Mouse (Mus musculus) Muller cell, postnatal 12 days (primary cell): Measurements from ENCODE around the gene Fxyd4.

Source experiments
- DNase-seq: peaks from one replicate; pipeline ENCODE4 v3.0.0-alpha.2; 2015; ENCODE audit errors: inconsistent ontology term

Gene Fxyd4

DNA sequence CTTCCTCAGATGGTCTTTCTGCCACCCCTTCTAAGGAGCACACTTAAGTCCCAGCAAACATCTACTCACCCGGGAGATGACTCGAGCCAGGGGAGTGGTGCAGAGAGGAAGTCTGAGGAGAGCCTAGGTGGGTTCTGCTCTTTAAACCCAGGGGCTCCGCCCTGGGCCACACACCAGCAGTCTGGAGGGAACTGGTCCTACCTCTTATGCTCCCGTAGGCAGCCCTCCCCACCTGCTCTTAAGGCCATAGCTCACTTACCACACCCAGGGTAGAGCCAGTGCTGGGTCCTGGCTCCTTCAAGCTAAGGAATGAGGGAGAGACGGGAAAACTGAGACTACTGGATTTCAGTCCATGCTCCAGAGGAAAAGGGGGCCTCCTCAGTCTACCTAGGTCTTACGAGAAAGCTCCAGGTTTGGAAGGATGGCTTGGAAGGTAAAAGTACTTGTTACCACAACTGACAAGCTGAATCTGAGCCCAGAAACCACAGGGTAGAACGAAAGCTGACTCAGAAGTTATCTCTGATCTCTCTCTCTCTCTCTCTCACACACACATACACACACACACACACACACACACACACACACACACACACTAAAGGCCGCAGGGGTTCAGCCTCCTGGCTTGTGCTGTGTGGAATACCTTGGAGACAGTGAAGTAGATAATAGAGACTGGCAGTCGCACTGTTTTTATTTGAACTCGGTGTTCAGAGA is at the start of gene Fxyd4:
Fxyd4 (minus strand) TSS at position 471 of the 711 bp plus-strand sequence.
- no peak for DNase-seq

- no peak for DNase-seq
These were observed 49.7 kb upstream of the Fxyd4 start for GRCm38 (mm10) chr6:117987173-117987572.

DNA sequence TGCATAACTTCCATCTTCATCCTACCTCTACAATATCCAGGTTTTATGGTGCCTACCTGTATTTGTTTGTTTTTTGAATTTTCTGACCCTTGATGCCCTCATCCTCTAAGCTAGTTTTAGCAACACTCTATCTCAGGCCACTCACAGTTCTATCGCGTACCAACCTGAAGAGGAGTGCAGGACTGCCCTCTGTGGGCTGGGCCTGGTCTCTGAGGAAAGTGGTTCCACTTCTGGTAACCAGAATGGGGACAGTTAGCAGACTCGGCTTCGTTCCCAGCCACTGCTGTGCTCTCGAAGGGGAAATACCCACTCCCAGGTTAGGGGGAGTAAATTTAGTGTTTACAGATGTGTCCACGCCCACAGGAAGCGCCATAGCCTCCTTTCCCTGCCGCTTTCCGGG is 29.2 kb upstream of the Fxyd4 start:
- DNase-seq, result no peak

DNA sequence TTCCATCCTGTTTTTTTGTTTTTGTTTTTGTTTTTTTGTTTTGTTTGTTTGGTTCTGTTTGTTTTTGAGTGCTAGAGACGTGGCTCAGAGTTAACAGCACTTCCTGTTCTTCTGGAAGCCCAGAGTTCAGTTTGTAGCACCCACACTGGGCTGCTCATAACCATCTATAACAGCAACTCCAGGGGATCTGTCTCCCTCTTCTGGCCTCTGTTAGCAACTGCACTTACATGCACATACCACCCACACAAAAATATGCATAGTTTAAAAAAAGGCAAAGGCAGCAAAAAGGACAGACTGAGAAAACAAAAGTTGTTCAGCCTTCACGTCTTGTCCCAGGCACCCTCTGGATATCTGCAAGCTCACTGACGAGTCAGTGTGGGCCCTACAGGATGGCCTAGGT is 25.7 kb upstream of the Fxyd4 start:
- no peak for DNase-seq

GRCm38 (mm10) chr6:117956851-117957501 is 19.5 kb upstream of the Fxyd4 start:
- peak; percentile 44 for DNase-seq

DNA sequence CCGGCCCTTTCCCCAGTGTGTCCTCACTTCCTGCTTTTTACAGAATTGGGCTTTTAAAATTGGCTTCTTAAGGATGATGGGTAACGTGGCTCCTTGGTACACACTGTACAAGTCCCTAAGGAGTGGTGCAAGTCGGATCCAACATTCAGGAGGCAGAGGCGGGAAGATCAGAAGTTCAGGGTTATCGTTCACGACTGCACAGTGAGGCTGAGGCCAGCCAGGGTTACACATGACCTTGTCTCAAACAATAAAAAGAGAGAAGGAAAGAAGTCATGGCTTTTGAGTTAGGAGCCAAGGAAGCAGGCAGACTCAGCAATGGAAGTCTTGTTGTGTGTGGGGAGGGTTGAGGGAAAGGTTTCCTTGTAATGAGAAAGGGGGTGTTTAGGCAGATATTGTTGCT is 18.7 kb upstream of the Fxyd4 start:
- no peak for DNase-seq

- no peak for DNase-seq
These were observed 14.8 kb upstream of the Fxyd4 start for GRCm38 (mm10) chr6:117952330-117952729.

DNA sequence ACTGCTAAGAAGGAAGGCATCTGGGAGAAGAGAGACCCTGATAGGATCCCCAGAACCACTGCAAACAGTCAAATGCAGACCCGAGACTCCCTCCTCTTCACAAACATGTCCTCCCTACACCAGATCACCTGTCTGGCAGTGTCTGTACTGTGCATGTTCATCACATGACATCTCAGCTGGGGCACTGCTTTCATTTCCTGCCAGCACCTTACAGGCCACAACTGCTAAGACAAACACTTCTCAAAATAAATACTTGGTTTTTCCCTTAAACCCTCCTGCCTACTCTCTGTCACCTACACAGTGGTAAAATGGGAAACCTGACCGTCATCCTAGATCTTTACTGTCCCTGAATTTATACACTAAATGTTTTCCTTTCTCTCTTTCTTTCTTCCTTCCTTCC is 6.4 kb upstream of the Fxyd4 start:
- DNase-seq, result no peak

GRCm38 (mm10) chr6:117942769-117943168 is 5.3 kb upstream of the Fxyd4 start:
- DNase-seq, result no peak

DNA sequence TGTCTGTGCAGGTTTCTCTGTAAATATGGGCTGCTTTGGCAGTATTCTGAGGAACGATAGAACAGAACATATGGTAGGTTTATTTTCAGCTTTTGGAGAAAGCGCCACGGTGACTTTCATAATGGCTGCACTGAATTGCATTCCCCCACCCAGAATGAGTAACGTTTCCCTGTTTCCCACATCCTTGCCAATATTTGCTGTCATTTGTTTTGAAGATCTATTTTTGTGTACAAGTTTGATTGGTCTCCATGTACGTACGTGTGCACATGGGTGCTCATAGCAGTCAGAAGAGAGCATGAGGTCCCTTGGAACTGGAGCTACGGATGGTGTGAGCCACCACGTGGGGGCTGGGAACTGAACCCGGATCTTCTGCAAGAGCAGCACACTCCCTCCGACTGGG is 1.5 kb upstream of the Fxyd4 start:
- no peak for DNase-seq

DNA sequence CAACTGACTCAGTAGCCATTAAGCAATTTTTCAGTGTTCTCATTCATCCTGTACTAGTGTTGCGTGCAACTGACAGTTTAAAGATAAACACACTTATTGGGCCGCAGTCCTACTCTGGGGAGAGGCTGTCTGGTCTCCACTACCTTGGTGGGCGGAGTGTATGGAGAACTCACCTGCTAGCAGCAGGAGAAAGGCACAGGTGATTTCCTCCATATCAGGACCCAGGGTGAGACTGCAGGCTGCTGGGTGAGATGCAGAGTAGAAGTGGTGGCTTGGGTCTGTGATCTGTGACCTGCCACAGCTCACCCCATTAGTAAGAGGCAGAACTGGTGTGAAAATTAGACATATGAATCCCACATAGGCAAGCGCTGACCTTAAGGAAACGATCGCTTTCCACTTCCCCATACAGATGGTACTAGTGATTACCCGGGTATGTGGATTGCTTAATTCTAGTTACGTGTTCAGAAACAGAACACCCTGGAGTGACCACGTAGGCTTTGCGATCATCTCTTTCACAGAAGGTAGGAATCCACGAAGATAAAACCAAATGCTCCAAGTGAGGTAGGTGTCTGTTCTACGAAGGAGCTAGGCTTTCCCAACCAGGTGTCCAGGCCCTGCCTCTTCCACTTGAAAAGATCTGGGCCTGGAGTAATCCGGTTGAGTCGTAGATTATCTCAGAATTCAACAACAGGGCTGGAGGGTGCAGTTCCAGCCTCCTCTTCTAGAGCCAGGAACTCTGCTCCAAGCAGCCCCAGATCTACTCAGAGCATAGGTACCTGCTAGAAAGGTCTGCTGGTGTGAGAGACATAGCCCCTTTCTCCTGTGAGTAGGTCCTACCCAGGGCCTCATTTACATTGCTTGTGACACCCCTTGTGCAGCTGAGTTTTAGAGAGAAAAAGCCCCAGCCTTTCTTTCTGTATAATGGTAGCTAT is 1.5 kb downstream of the Fxyd4 start:
- DNase-seq, result no peak

DNA sequence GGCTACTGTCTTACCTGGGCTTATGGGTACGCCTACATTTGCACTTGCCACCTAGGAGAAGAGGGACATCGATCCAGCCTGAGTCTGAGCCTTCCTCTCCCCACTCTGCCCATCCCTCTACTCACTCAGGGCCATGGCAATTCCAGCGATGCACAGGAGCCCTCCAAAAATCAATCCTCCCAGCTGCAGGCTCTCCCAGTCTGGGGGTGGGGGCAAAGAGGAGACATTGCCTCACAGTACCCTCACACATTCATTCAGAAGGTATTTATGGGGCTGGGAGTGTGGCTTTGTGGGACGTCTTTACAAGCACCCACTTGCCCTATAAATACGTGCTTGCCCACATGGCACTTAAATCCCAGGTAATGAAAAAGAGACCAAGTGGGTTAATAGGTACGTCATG is 3.2 kb downstream of the Fxyd4 start:
- DNase-seq, result no peak

- DNase-seq, result no peak
These were observed 5.0 kb downstream of the Fxyd4 start for GRCm38 (mm10) chr6:117932325-117933051.

DNA sequence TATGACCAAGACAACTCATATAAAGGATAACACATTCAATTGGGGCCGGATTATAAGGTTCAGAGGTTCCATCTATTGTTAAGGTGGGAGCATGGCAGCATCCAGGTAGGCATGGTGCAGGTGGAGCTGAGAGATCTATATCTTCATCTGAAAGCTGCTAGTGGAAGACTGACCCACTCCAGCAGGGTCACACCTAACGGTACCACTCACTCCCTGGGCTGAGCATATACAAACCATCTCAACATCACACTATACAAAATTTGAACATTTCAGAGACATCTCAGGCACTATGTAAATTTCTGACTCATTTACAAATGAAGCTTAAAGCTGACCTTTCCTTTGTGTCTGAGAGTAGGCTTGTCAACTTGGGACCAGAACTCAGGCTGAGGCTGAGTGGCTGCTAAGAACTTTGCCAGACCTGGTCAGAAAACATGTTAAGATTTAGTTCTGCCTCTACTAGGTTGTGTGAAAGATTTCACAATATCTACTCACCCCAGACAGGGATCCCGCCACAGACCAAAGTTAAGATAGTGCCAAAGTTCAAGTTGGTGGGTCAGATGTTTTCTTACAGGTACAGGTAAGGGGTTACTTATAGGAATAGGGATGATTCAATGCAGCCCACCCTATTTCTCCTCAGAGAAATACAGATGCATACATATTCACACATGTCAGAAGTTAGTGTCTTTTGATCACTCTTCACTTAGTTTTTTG is 7.4 kb downstream of the Fxyd4 start:
- DNase-seq, result no peak

DNA sequence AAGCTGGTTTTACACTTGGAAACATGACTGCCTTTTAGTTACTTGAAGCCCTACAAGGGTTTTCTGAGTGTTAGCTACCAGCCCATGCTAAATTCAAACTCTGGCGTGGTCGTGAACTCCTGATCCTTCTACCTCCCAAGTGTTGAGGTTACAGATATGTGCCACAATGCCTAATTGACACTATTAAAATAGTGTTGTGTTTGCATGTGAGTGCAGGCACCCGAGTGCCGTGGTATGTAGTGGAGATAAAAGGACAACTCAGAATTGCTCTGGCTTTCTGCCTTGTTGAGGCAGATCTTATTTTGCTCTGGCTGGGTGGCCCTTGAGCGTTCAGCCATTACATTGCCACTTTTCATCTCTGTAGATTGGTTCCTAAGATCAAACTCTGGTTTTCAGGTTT is 8.7 kb downstream of the Fxyd4 start:
- DNase-seq, result no peak

DNA sequence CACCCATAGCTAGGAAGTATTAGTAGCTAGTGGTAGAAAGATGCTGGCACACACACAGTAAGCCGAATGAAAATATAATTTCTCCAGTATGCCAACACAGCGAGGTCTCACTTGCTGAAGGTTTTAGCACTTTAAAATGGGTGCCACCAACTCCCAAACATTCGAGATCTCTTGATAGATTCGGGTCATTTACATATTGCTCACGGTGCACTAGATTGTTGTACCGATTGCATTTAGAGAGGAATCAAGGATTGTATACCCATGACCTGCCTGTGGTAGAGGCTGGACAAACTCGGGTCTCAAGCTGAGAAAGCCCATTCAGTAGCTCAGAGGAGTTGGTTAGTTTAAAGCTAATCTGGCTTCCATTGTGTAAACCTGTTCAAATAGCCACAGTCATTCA is 9.5 kb downstream of the Fxyd4 start:
- no peak for DNase-seq

- DNase-seq, result no peak
These were observed 10.5 kb downstream of the Fxyd4 start for GRCm38 (mm10) chr6:117926871-117927491.

- no peak for DNase-seq
These were observed 15.5 kb downstream of the Fxyd4 start for GRCm38 (mm10) chr6:117922041-117922440.

GRCm38 (mm10) chr6:117920659-117921640 is 16.5 kb downstream of the Fxyd4 start:
- DNase-seq, result peak; percentile 61
